Mouse (Mus musculus) spleen, adult 18-20 months (tissue): ENCODE results near the gene Cdr2.
"Not testable (repeated sequence)": the region's sequence is repeated elsewhere in the genome, so short reads cannot be mapped to it uniquely, and the experiment has no call there.

Experiments
- DNase-seq, 2 experiments: peaks; one replicate each; pipeline ENCODE4 v3.0.0; 2022; ENCODE audit warnings: mixed read lengths in 2 of 2

Cdr2 gene

DNA sequence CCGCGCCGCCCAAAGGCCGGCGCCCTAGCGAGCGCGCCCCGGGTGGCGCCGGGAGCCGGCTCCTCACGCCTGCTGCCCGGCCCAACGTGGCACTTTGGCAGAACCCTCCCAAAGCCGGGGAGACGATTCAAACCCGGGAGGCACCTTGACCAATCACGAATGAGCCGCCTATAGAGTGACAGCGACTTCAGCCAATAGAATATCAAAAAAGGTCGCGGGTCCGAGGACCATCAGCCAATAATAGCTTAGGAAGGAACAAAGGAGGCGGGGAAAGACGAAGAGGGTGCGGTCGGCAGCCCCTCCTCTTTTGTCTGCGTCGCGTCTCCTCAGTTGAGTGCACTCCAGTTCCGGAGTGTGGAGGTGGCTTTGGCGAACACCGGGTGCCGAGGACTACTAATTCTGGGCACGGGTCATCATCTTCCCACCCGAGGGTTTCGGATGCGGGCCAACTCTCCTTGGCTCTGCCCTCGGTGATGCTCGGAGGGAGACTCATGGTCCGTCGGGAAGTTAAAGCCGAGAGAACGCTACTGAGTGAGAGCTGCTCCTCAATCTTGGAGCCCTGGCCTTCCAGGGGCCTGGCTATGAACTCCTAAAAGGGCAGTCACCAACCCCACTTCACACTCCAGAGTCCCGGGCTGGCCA, at the start of gene Cdr2, which contains the start of gene Mfsd13b:
Cdr2 (minus strand) TSS at position 113 of the 642 bp plus-strand sequence.
Mfsd13b (plus strand) TSS at position 310 of the 642 bp plus-strand sequence.
- peak; percentile 87 to 89 for DNase-seq

DNA sequence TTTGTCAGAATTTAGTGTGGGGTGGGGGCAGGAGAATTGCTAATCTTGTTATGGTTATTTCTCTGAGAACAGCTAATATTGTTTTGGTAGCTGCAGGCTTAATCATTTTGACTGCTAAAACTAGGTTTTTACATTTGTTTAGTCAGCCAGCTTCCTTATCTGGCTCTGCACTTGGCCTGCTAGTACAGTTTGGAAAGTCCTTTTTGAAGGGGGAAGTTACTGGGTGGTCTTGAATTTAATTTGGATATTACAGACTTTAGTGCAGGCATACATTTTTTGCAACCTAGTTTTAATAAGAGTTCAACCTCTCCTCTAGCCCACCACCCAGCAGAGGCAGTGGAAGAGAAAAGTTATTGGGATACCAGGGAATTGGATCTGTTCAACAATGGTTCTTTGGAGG, 47.8 kb upstream of the Cdr2 start:
- DNase-seq, result not testable (repeated sequence)

DNA sequence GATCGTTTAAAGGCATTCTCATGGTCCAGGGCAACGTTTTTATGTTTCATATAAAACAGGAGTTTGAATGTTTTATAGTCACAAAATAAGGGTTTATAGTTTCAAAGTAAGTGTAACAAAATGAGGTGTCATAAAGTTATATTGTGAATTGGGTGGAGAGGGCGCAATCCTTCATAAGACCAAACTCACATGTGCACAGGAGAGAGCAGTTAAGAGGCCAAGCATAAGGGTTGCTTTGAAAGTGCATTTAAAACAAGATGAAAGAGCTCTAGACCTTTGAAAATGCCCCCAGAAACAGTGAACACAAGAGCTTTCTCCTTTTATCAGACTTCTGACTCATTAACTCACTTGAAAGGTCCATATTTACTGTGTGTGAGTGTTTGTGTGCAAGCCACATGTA, 44.2 kb upstream of the Cdr2 start:
- no peak for DNase-seq

- DNase-seq, result no peak
Observed at GRCm38 (mm10) chr7:121025221-121026008, 43.3 kb upstream of the Cdr2 start.

DNA sequence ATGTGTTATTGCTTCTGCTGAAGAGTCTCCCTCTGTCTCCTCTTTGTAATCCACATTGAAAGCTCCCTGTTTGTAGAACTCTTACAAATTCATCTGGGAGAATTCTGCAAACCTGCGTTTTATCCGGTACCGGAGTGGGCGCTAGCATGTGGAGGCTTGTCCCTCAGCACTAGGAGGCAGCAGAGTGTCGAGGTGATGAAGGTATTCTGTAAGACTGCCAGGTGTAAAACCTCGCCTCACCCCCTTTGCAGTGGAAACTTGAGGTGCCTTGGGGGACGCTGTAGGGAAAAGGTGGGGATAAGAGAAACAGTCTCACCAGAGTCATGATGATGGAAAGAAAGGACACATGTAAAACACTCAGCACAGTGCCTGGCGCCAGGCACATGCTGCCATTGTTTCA, 38.2 kb upstream of the Cdr2 start:
- no peak for DNase-seq

DNA sequence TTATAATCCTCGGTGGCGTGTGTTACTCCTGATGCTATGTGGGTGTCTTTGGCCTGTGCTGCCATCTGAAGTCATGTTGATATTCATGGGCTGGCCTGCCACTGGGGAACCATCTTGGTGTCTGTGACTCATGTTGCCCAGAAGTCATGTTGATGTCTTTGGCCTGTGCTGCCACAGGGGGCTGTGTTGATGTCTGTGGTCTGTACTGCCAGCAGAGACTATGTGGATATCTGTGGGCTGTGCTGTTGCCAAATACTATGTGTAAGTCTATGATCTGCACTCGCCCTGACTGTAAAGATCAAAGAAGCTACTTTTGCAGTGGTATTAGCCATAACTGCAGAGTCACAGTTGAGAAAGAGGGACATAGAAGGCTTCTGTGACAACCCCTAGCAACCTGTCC, 36.7 kb upstream of the Cdr2 start:
- no peak for DNase-seq

GRCm38 (mm10) chr7:121014486-121014885, 32.4 kb upstream of the Cdr2 start:
- DNase-seq, result no peak

DNA sequence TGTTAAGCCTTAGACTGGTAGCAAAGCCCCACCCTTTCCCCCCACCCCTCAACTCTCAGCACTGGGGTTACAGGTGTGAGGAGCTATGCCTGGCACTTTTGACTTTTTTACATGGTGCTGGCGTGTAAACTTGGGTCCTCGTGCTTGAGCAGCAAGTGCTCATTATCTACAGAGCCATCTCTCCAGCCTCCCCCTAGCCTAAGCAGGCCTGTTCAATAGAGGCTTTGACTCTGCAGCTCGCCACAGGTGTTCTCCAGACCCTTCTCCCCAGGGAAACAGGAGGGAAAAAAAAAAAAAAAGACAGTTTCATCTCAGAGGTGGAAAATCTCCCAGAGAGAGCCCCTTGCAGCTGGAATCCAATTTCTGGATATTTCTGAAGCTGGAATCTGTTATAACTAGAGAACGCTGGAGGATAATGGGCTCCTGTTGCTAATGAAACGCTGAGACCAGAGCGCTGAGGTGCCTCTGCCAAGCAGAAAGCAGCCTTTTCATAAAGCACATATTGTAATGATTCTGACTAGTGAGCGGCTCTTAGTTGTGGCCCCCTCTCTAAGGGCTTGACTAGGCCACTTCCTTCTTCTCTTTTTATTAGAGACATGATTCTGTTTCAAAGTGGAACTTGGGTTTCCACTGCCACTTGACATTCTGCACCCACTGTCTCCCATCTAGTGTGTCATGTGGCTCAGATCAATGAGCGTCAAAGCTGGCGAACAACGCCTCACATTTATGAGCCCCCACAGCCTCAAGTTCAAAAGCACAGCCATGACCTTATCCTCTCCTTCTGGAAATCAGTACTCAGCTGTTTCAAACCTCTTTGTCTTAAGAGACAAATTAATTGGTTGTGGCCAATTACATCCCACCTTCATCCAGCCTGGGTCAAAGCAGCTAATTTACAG, 29.9 kb upstream of the Cdr2 start:
- DNase-seq, result no peak

- DNase-seq, result no peak
Observed at GRCm38 (mm10) chr7:121003793-121004418, 21.8 kb upstream of the Cdr2 start.

DNA sequence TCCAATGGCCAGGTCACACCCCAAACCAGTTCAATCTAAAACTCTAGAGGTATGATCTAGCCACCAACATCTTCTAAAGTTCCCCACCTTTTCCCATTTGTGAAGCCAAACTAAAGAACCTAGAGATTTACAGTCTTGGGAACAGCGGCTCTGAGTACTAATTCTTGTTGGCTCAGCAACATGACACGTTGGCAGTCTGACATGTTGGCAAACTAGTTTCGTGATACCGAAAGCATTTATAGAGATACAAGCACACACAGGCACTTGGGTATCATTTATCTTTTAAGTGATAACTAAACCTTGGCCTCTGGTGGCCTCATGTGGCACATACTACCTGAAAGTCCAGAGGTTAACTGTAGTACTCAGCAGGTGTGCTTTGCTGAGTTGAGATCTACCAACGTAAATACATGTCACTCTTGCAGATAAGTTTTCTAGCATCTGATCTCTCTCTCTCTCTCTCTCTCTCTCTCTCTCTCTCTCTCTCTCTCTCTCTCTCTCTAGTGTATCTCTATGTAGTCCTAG, 20.4 kb upstream of the Cdr2 start:
- DNase-seq, result no peak

DNA sequence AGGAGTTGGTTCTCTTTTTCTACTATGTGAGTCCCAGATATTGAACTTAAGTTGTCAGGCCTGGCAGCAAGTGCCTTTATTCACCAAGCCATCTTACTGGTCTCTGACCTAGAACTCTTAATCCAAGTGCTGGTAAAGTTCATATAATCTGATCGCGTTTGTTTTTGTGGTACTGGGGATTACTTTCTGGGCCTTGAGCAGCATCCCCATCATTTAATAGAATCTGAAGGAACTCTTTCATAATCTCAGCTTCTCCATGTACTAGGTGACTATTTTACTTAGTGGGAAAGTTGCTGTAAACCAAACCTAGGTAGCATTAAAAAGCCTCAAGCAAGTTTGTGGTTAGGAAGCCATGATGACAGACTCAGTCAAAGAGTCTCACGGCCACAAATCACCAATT, 19.8 kb upstream of the Cdr2 start:
- DNase-seq, result no peak

- DNase-seq, result no peak
Observed at GRCm38 (mm10) chr7:121000065-121000822, 18.1 kb upstream of the Cdr2 start.

- no peak for DNase-seq
Observed at GRCm38 (mm10) chr7:120999021-120999530, 17.0 kb upstream of the Cdr2 start.

GRCm38 (mm10) chr7:120991191-120991590, 9.1 kb upstream of the Cdr2 start:
- no peak for DNase-seq

GRCm38 (mm10) chr7:120982968-120983367, 856 bp upstream of the Cdr2 start:
- no peak for DNase-seq

GRCm38 (mm10) chr7:120980931-120981924, 884 bp downstream of the Cdr2 start:
- DNase-seq, result peak; percentile 35 to 49

DNA sequence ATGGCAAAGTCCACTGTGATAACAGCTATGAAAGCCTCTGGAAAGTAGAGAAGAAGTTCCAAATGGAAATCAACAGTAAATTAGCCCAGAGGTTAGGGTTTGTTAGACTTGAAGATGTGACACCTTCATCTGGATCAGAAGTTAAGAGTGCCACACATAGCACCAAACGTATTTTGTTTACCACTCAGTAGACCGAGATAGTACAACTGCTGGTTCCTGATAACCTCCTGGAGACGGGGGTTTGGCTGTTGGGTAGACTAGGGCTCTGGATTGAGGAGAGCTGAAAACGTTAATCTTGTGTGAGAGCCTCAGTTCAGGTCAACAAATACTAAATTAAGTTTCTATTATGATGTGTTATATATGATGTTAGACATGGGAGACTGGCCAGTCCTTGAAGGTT, 2.1 kb downstream of the Cdr2 start:
- DNase-seq, result no peak

DNA sequence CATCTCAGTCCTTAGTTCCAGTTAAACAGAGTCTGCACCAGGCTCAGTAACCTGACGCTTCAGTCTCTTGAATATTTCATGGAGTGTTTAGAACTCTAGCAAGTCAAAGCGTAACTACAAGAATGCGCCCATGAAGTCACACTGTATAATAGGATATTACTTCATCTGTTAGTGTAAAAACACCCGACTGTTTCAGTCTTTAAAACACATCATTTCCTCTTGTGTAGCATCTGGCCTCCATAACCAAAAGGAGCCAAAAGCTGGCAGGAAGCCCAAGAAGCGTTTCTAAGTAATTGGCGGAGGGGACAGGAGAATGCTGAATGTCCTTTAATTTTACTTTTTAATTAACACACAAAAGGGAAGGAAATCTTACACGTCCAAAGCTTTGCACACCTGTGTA, 5.0 kb downstream of the Cdr2 start:
- DNase-seq, result no peak

- DNase-seq, result no peak
Observed at GRCm38 (mm10) chr7:120974001-120974400, 8.1 kb downstream of the Cdr2 start.

- not testable (repeated sequence) for DNase-seq
Observed at GRCm38 (mm10) chr7:120972471-120972870, 9.6 kb downstream of the Cdr2 start.
